Mouse (Mus musculus) skeletal muscle tissue, adult 2 months (tissue): ENCODE data around the gene AY074887.
A peak's percentile ranks its signal among the peaks of the same experiment; 100 is the strongest.
"Not testable (repeated sequence)": the region's sequence is repeated elsewhere in the genome, so short reads cannot be mapped to it uniquely, and the experiment has no call there.

ENCODE experiments used
- DNase-seq: peaks from one replicate; pipeline ENCODE4 v3.0.0-alpha.2; 2012; ENCODE audit warnings: low read depth, low spot score

AY074887 gene

GRCm38 (mm10) chr9:54950575-54951321 is at the start of gene AY074887, which contains the start of gene Psma4:
Gene AY074887 (minus strand): TSS chr9:54950998.
Gene Psma4 (plus strand): TSS chr9:54950790.
- DNase-seq, result peak; percentile 92

GRCm38 (mm10) chr9:54995645-54996044 is 44.8 kb upstream of the AY074887 start:
- no peak for DNase-seq

GRCm38 (mm10) chr9:54994381-54994780 is 43.6 kb upstream of the AY074887 start:
- no peak for DNase-seq

GRCm38 (mm10) chr9:54990362-54990761 is 39.6 kb upstream of the AY074887 start:
- DNase-seq, result no peak

GRCm38 (mm10) chr9:54982401-54982800 is 31.6 kb upstream of the AY074887 start:
- DNase-seq, result no peak

GRCm38 (mm10) chr9:54981291-54982191 is 30.7 kb upstream of the AY074887 start:
- no peak for DNase-seq

- no peak for DNase-seq
Observed at GRCm38 (mm10) chr9:54980674-54981073, 29.9 kb upstream of the AY074887 start, which contains the start of gene Chrna5. Gene Chrna5 (plus strand): TSS chr9:54980880.

GRCm38 (mm10) chr9:54969972-54970637 is 19.3 kb upstream of the AY074887 start:
- DNase-seq, result no peak

- DNase-seq, result no peak
Observed at GRCm38 (mm10) chr9:54963669-54964068, 12.9 kb upstream of the AY074887 start.

- no peak for DNase-seq
Observed at GRCm38 (mm10) chr9:54961059-54961458, 10.3 kb upstream of the AY074887 start.

- not testable (repeated sequence) for DNase-seq
Observed at GRCm38 (mm10) chr9:54950162-54950561, 636 bp downstream of the AY074887 start.

- DNase-seq, result no peak
Observed at GRCm38 (mm10) chr9:54949465-54949864, 1.3 kb downstream of the AY074887 start.

GRCm38 (mm10) chr9:54946256-54946655 is 4.5 kb downstream of the AY074887 start:
- no peak for DNase-seq

GRCm38 (mm10) chr9:54944467-54944866 is 6.3 kb downstream of the AY074887 start:
- no peak for DNase-seq

GRCm38 (mm10) chr9:54942071-54942470 is 8.7 kb downstream of the AY074887 start:
- no peak for DNase-seq

- DNase-seq, result no peak
Observed at GRCm38 (mm10) chr9:54932379-54932778, 18.4 kb downstream of the AY074887 start.

- no peak for DNase-seq
Observed at GRCm38 (mm10) chr9:54931765-54932164, 19.0 kb downstream of the AY074887 start.

GRCm38 (mm10) chr9:54930741-54931140 is 20.1 kb downstream of the AY074887 start:
- no peak for DNase-seq

GRCm38 (mm10) chr9:54919946-54920345 is 30.9 kb downstream of the AY074887 start:
- no peak for DNase-seq

GRCm38 (mm10) chr9:54918781-54919180 is 32.0 kb downstream of the AY074887 start:
- no peak for DNase-seq

GRCm38 (mm10) chr9:54918191-54918590 is 32.6 kb downstream of the AY074887 start:
- no peak for DNase-seq
